Mouse (Mus musculus) liver, adult 2 months (tissue): ENCODE data around the gene Sdk2.

ENCODE experiments used
- CTCF ChIP-seq: fragments of 200-500 bp; IDR thresholded peaks from 2 replicates; pipeline ENCODE4 v1.5.1; 2011; ENCODE audit warnings: low read depth, low read length, control low read depth
- POLR2A ChIP-seq: fragments of 200-500 bp; IDR thresholded peaks from 2 replicates; pipeline ENCODE4 v1.6.1; 2011; ENCODE audit warnings: low read length, control low read depth; ENCODE audit not compliant: insufficient read depth; ENCODE audit errors: extremely low read depth

GRCm38 (mm10) chr11:113855661-113856060 is 211.2 kb downstream of the Sdk2 start:
- TF ChIP-seq POLR2A: no peak
- TF ChIP-seq CTCF: no peak
